Mouse (Mus musculus) neural tube, embryonic 11.5 days (tissue): Measurements from ENCODE around the gene Sugp2. TPM values are rescaled to one million over a fixed set of nuclear protein-coding genes. Genes with fewer than 3 reads are reported as not detected.

Source experiments
- ATAC-seq: fragments of 200-750 bp; cut with Nextera tagmentation; 2 replicates; pipeline ENCODE4 v1.8.0; 2017; ENCODE audit warnings: moderate number of reproducible peaks, mild to moderate bottlenecking, moderate TSS enrichment, moderate library complexity; ENCODE audit not compliant: insufficient read depth, low FRiP score, low TSS enrichment
- DNase-seq: peaks from one replicate; pipeline ENCODE4 v3.0.0-alpha.2; 2015; ENCODE audit warnings: low spot score
- H3K27ac ChIP-seq: fragments of 300-500 bp; sonication (generic); 2 replicates; pipeline ENCODE4 v1.5.1; 2014; ENCODE audit warnings: low read depth, mild to moderate bottlenecking, low read length
- H3K27me3 ChIP-seq: fragments of 300-500 bp; sonication (generic); 2 replicates; pipeline ENCODE4 v1.6.1; 2014; ENCODE audit warnings: mild to moderate bottlenecking, low read length, mixed read lengths; ENCODE audit not compliant: control insufficient read depth, insufficient read depth
- H3K36me3 ChIP-seq: fragments of 300-500 bp; sonication (generic); 2 replicates; pipeline ENCODE4 v1.6.1; 2014; ENCODE audit warnings: mild to moderate bottlenecking, low read length, moderate library complexity, mixed read lengths; ENCODE audit not compliant: control insufficient read depth, insufficient read depth
- H3K4me1 ChIP-seq: fragments of 300-500 bp; sonication (generic); 2 replicates; pipeline ENCODE4 v1.6.1; 2014; ENCODE audit warnings: low read length, mixed read lengths; ENCODE audit not compliant: control insufficient read depth, insufficient read depth
- H3K4me2 ChIP-seq: fragments of 300-500 bp; sonication (generic); 2 replicates; pipeline ENCODE4 v1.6.1; 2014; ENCODE audit warnings: low read depth, mild to moderate bottlenecking, moderate library complexity
- H3K4me3 ChIP-seq: fragments of 300-500 bp; sonication (generic); 2 replicates; pipeline ENCODE4 v1.5.1; 2014; ENCODE audit warnings: low read depth, low read length
- H3K9ac ChIP-seq: fragments of 300-500 bp; sonication (generic); 2 replicates; pipeline ENCODE4 v1.6.1; 2014; ENCODE audit warnings: mild to moderate bottlenecking, low read length
- H3K9me3 ChIP-seq: fragments of 300-500 bp; sonication (generic); 2 replicates; pipeline ENCODE4 v1.6.1; 2016; ENCODE audit warnings: low read length; ENCODE audit not compliant: control insufficient read depth
- WGBS: fragments of 180-500 bp; shearing (Covaris S2); extraction: QIAGEN DNeasy Blood & Tissue Kit; methylation state at CpG from one replicate; pipeline ENCODE4 v1.1.7; 2014; 5-methylcytosine and 5-hydroxymethylcytosine counted together
- polyA plus RNA-seq: library from polyadenylated mRNA; unstranded; fragments of >200 nt; fragmentation: Nextera tagmentation; extraction: Ambion mirVana; gene quantifications from 2 replicates; pipeline ENCODE4 v1.2.1, GENCODE M21; 2014

The Sugp2 gene
- polyA plus RNA-seq, 1 experiment from 2014 or later: 50.6 TPM

GRCm38 (mm10) chr8:70233606-70234005 lies 420 bp upstream of the Sugp2 start:
- H3K9ac ChIP-seq: peak overlapping the region; percentile 78
- ATAC-seq (peak; percentile 13; the same call in 1 of the 2 replicates), DNase-seq (no peak)
- H3K36me3 ChIP-seq: peaks cover 4% of the 10 kb centered on the region
- H3K27ac ChIP-seq: no peak overlapping the region
- H3K4me2 ChIP-seq: peak overlapping the region; percentile 78
- 7% methylated on average over 13 of the region's 13 CpGs for WGBS
- no peaks in the 10 kb centered on the region for H3K9me3 ChIP-seq
- H3K4me3 ChIP-seq: peak overlapping the region; percentile 73
- H3K27me3 ChIP-seq: no peaks in the 10 kb centered on the region
- H3K4me1 ChIP-seq: peaks cover 7% of the 10 kb centered on the region; the same call in 1 of the 2 replicates

GRCm38 (mm10) chr8:70234781-70235128 lies 729 bp downstream of the Sugp2 start:
- Histone ChIP-seq H3K9ac (peak overlapping the region; percentile 78), H3K36me3 (peaks cover 2% of the 10 kb centered on the region)
- ATAC-seq: no peak; the same call in 1 of the 2 replicates

GRCm38 (mm10) chr8:70237842-70238241 lies 3.8 kb downstream of the Sugp2 start:
- H3K27ac ChIP-seq: no peak overlapping the region
- ATAC-seq (no peak), DNase-seq (no peak)
- H3K4me2 ChIP-seq: no peak overlapping the region
- H3K4me1 ChIP-seq: peaks cover 7% of the 10 kb centered on the region; the same call in 1 of the 2 replicates
- peaks cover 10% of the 10 kb centered on the region for H3K36me3 ChIP-seq
- H3K27me3 ChIP-seq: no peaks in the 10 kb centered on the region
- 90% methylated on average over 2 of the region's 2 CpGs for WGBS
- H3K9me3 ChIP-seq: no peaks in the 10 kb centered on the region
- no peak overlapping the region for H3K9ac ChIP-seq
- no peak overlapping the region for H3K4me3 ChIP-seq

More at GRCm38 (mm10) chr8:70234781-70235128, 729 bp downstream of the Sugp2 start:
- H3K9me3 ChIP-seq: no peaks in the 10 kb centered on the region
- peaks cover 7% of the 10 kb centered on the region; the same call in 1 of the 2 replicates for H3K4me1 ChIP-seq
- DNase-seq: no peak
- peak overlapping the region; percentile 76 for H3K27ac ChIP-seq
- no peaks in the 10 kb centered on the region for H3K27me3 ChIP-seq
- H3K4me2 ChIP-seq: peak overlapping the region; percentile 78
- H3K4me3 ChIP-seq: peak overlapping the region; percentile 73
- 0% methylated on average over 15 of the region's 15 CpGs for WGBS

- ATAC-seq: no peak
- WGBS: 89% methylated on average over 5 of the region's 5 CpGs
- peaks cover 16% of the 10 kb centered on the region for H3K36me3 ChIP-seq
Observed at GRCm38 (mm10) chr8:70240642-70241041, 6.6 kb downstream of the Sugp2 start.

GRCm38 (mm10) chr8:70246622-70247021 lies 12.6 kb downstream of the Sugp2 start:
- peaks cover 20% of the 10 kb centered on the region for H3K36me3 ChIP-seq
- H3K9ac ChIP-seq: no peak overlapping the region
- DNase-seq: no peak
- H3K27me3 ChIP-seq: no peaks in the 10 kb centered on the region
- H3K4me2 ChIP-seq: no peak overlapping the region
- H3K9me3 ChIP-seq: no peaks in the 10 kb centered on the region
- WGBS: 93% methylated on average over 6 of the region's 6 CpGs
- no peaks in the 10 kb centered on the region for H3K4me1 ChIP-seq
- no peak overlapping the region for H3K4me3 ChIP-seq
- H3K27ac ChIP-seq: no peak overlapping the region
- ATAC-seq: no peak

More at GRCm38 (mm10) chr8:70240642-70241041, 6.6 kb downstream of the Sugp2 start:
- Histone ChIP-seq H3K27me3 (no peaks in the 10 kb centered on the region), H3K9me3 (no peaks in the 10 kb centered on the region), H3K4me3 (no peak overlapping the region), H3K9ac (no peak overlapping the region), H3K27ac (no peak overlapping the region), H3K4me1 (no peaks in the 10 kb centered on the region), H3K4me2 (no peak overlapping the region)
- DNase-seq: no peak

- 89% methylated on average over 3 of the region's 3 CpGs for WGBS
- Histone ChIP-seq H3K9me3 (no peaks in the 10 kb centered on the region), H3K36me3 (peaks cover 16% of the 10 kb centered on the region), H3K4me1 (no peaks in the 10 kb centered on the region), H3K9ac (no peak overlapping the region), H3K27ac (no peak overlapping the region), H3K4me3 (no peak overlapping the region), H3K4me2 (no peak overlapping the region), H3K27me3 (no peaks in the 10 kb centered on the region)
- DNase-seq (no peak), ATAC-seq (no peak)
Observed at GRCm38 (mm10) chr8:70247841-70248240, 13.8 kb downstream of the Sugp2 start.

GRCm38 (mm10) chr8:70254628-70255027 lies 20.6 kb downstream of the Sugp2 start:
- no peak overlapping the region for H3K4me3 ChIP-seq
- H3K27me3 ChIP-seq: no peaks in the 10 kb centered on the region
- no peak overlapping the region for H3K27ac ChIP-seq
- H3K9ac ChIP-seq: no peak overlapping the region
- H3K4me2 ChIP-seq: no peak overlapping the region
- DNase-seq (no peak), ATAC-seq (no peak)
- H3K36me3 ChIP-seq: peaks cover 28% of the 10 kb centered on the region
- no peaks in the 10 kb centered on the region for H3K4me1 ChIP-seq
- 90% methylated on average over 1 of the region's 1 CpGs for WGBS
- no peaks in the 10 kb centered on the region for H3K9me3 ChIP-seq

GRCm38 (mm10) chr8:70257456-70257855 lies 23.4 kb downstream of the Sugp2 start:
- no peak overlapping the region for H3K4me2 ChIP-seq
- no peak for ATAC-seq
- DNase-seq: no peak
- H3K9me3 ChIP-seq: no peaks in the 10 kb centered on the region
- H3K27me3 ChIP-seq: no peaks in the 10 kb centered on the region
- H3K9ac ChIP-seq: no peak overlapping the region
- no peaks in the 10 kb centered on the region for H3K4me1 ChIP-seq
- H3K27ac ChIP-seq: no peak overlapping the region
- no peak overlapping the region for H3K4me3 ChIP-seq
- peaks cover 40% of the 10 kb centered on the region for H3K36me3 ChIP-seq
- WGBS: 90% methylated on average over 3 of the region's 3 CpGs

- 85% methylated on average over 5 of the region's 5 CpGs for WGBS
- Histone ChIP-seq H3K4me1 (no peaks in the 10 kb centered on the region), H3K9ac (no peak overlapping the region), H3K36me3 (peaks cover 41% of the 10 kb centered on the region), H3K9me3 (no peaks in the 10 kb centered on the region), H3K27ac (no peak overlapping the region), H3K4me3 (no peak overlapping the region), H3K27me3 (no peaks in the 10 kb centered on the region), H3K4me2 (no peak overlapping the region)
- DNase-seq (no peak), ATAC-seq (no peak)
Observed at GRCm38 (mm10) chr8:70258600-70258999, 24.6 kb downstream of the Sugp2 start.
